Mouse (Mus musculus): ENCODE measurements around the gene Cttnbp2. TPM values are rescaled to one million over a fixed set of nuclear protein-coding genes. Genes with fewer than 3 reads are reported as not detected.

Cttnbp2 gene
- polyA plus RNA-seq, 1 experiment from 2014 or later, result 1.1 TPM

- Histone ChIP-seq H3K9me3 (replicated peaks; ENCODE audit: control insufficient read depth, low read length) (no peaks in the 10 kb centered on the region), H3K27me3 (ENCODE audit: control insufficient read depth, insufficient read depth, low read depth, low read length) (peaks cover 36% of the 10 kb centered on the region), H3K4me2 (ENCODE audit: low read depth, low read length) (no peak overlapping the region), H3K4me1 (ENCODE audit: control insufficient read depth, low read depth, low read length) (no peaks in the 10 kb centered on the region), H3K9ac (ENCODE audit: low read depth, low read length) (no peak overlapping the region), H3K36me3 (ENCODE audit: control insufficient read depth, insufficient read depth) (no peaks in the 10 kb centered on the region), H3K4me3 (ENCODE audit: low read depth, low read length) (no peak overlapping the region), H3K27ac (ENCODE audit: low read length) (no peak overlapping the region)
- WGBS (ENCODE audit: insufficient replicate concordance), result 68% methylated on average over 6 of the region's 6 CpGs
- no peak for ATAC-seq (ENCODE audit: low read depth)
Observed at GRCm38 (mm10) chr6:18511886-18512285, 2.8 kb downstream of the Cttnbp2 start.

DNA sequence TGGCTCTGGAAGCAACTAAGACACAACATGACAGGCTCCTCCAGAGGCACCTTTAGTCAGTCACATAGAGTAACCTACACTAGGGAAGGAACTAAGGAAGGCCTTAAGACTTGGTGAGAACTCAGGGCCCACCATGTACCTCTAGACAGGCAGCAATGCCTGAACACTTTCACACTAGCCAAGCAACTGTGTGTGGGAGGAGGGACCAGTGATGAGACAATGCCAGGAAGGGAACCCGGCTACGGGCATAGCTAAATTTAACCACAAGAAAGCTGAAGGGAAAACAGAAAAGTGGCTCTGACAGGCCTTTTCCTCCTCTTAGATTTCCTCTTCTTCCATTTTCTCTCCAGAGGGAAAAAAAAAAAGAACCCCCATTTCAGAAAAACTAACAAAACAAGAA lies 6.6 kb downstream of the Cttnbp2 start:
- 14% methylated on average over 2 of the region's 2 CpGs for WGBS (ENCODE audit: insufficient replicate concordance)
- no peak overlapping the region for H3K9ac ChIP-seq (ENCODE audit: low read depth, low read length)
- ATAC-seq (ENCODE audit: low read depth), result no peak
- H3K36me3 ChIP-seq (ENCODE audit: control insufficient read depth, insufficient read depth), result no peaks in the 10 kb centered on the region
- no peaks in the 10 kb centered on the region for H3K4me1 ChIP-seq (ENCODE audit: control insufficient read depth, low read depth, low read length)
- no peak overlapping the region for H3K27ac ChIP-seq (ENCODE audit: low read length)
- no peak overlapping the region for H3K4me3 ChIP-seq (ENCODE audit: low read depth, low read length)
- H3K4me2 ChIP-seq (ENCODE audit: low read depth, low read length), result no peak overlapping the region
- H3K9me3 ChIP-seq (replicated peaks; ENCODE audit: control insufficient read depth, low read length), result no peaks in the 10 kb centered on the region
- H3K27me3 ChIP-seq (ENCODE audit: control insufficient read depth, insufficient read depth, low read depth, low read length), result peaks cover 3% of the 10 kb centered on the region

GRCm38 (mm10) chr6:18499833-18500232 lies 14.8 kb downstream of the Cttnbp2 start:
- H3K27me3 ChIP-seq (ENCODE audit: control insufficient read depth, insufficient read depth, low read depth, low read length), result no peaks in the 10 kb centered on the region
- H3K9me3 ChIP-seq (replicated peaks; ENCODE audit: control insufficient read depth, low read length), result no peaks in the 10 kb centered on the region
- WGBS (ENCODE audit: insufficient replicate concordance), result 42% methylated on average over 5 of the region's 5 CpGs
- no peaks in the 10 kb centered on the region for H3K36me3 ChIP-seq (ENCODE audit: control insufficient read depth, insufficient read depth)
- ATAC-seq (ENCODE audit: low read depth), result no peak
- H3K4me1 ChIP-seq (ENCODE audit: control insufficient read depth, low read depth, low read length), result no peaks in the 10 kb centered on the region
- H3K9ac ChIP-seq (ENCODE audit: low read depth, low read length), result no peak overlapping the region
- no peak overlapping the region for H3K4me2 ChIP-seq (ENCODE audit: low read depth, low read length)
- no peak overlapping the region for H3K4me3 ChIP-seq (ENCODE audit: low read depth, low read length)
- H3K27ac ChIP-seq (ENCODE audit: low read length), result no peak overlapping the region

GRCm38 (mm10) chr6:18492977-18493376 lies 21.7 kb downstream of the Cttnbp2 start:
- 67% methylated on average over 1 of the region's 1 CpGs for WGBS (ENCODE audit: insufficient replicate concordance)
- ATAC-seq (ENCODE audit: low read depth), result no peak

DNA sequence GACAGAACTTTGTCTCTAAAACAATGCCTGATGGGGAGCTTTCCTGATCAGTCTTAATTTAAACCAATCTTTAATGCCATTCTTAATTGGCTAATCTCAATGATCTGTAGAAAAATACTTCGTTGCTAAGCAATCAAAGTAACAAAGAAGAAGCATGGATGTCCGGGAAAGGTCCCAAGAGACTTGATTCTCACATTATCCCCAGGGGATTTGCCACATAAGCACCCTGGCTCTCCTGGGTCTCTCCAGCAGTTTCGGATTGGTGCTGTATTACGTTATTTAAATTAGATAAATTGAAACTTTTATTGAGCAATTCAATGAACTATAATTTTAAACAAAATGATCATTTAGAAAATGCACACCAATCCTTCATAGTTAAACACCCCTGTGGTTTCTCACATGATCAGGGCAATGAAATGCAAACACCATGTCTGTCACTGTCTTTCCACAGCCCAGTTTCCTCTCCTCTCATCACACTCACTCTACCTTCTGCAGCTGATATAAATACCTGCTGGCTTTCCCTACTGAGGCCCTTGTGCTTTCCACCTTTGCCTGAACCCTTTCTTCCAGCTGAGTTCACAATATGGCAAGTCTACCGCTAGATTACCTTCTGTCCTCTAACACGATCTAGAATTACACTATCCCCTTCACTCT lies 22.3 kb downstream of the Cttnbp2 start:
- 58% methylated on average over 6 of the region's 6 CpGs for WGBS (ENCODE audit: insufficient replicate concordance)

More at GRCm38 (mm10) chr6:18492977-18493376, 21.7 kb downstream of the Cttnbp2 start:
- Histone ChIP-seq H3K4me2 (ENCODE audit: low read depth, low read length) (no peak overlapping the region), H3K9me3 (replicated peaks; ENCODE audit: control insufficient read depth, low read length) (no peaks in the 10 kb centered on the region), H3K9ac (ENCODE audit: low read depth, low read length) (no peak overlapping the region), H3K27me3 (ENCODE audit: control insufficient read depth, insufficient read depth, low read depth, low read length) (no peaks in the 10 kb centered on the region), H3K4me1 (ENCODE audit: control insufficient read depth, low read depth, low read length) (no peaks in the 10 kb centered on the region), H3K27ac (ENCODE audit: low read length) (no peak overlapping the region), H3K4me3 (ENCODE audit: low read depth, low read length) (no peak overlapping the region), H3K36me3 (ENCODE audit: control insufficient read depth, insufficient read depth) (no peaks in the 10 kb centered on the region)

GRCm38 (mm10) chr6:18485087-18485486 lies 29.6 kb downstream of the Cttnbp2 start:
- no peak overlapping the region for H3K4me2 ChIP-seq (ENCODE audit: low read depth, low read length)
- H3K4me3 ChIP-seq (ENCODE audit: low read depth, low read length), result no peak overlapping the region
- no peak for ATAC-seq (ENCODE audit: low read depth)
- H3K9ac ChIP-seq (ENCODE audit: low read depth, low read length), result no peak overlapping the region
- H3K4me1 ChIP-seq (ENCODE audit: control insufficient read depth, low read depth, low read length), result no peaks in the 10 kb centered on the region
- H3K9me3 ChIP-seq (replicated peaks; ENCODE audit: control insufficient read depth, low read length), result no peaks in the 10 kb centered on the region
- H3K27me3 ChIP-seq (ENCODE audit: control insufficient read depth, insufficient read depth, low read depth, low read length), result no peaks in the 10 kb centered on the region
- no peak overlapping the region for H3K27ac ChIP-seq (ENCODE audit: low read length)
- no peaks in the 10 kb centered on the region for H3K36me3 ChIP-seq (ENCODE audit: control insufficient read depth, insufficient read depth)

More for the DNA sequence above, 22.3 kb downstream of the Cttnbp2 start:
- Histone ChIP-seq H3K4me1 (ENCODE audit: control insufficient read depth, low read depth, low read length) (no peaks in the 10 kb centered on the region), H3K27me3 (ENCODE audit: control insufficient read depth, insufficient read depth, low read depth, low read length) (no peaks in the 10 kb centered on the region), H3K9ac (ENCODE audit: low read depth, low read length) (no peak overlapping the region), H3K4me2 (ENCODE audit: low read depth, low read length) (no peak overlapping the region), H3K4me3 (ENCODE audit: low read depth, low read length) (no peak overlapping the region), H3K36me3 (ENCODE audit: control insufficient read depth, insufficient read depth) (no peaks in the 10 kb centered on the region), H3K27ac (ENCODE audit: low read length) (no peak overlapping the region), H3K9me3 (replicated peaks; ENCODE audit: control insufficient read depth, low read length) (no peaks in the 10 kb centered on the region)
- no peak for ATAC-seq (ENCODE audit: low read depth)

DNA sequence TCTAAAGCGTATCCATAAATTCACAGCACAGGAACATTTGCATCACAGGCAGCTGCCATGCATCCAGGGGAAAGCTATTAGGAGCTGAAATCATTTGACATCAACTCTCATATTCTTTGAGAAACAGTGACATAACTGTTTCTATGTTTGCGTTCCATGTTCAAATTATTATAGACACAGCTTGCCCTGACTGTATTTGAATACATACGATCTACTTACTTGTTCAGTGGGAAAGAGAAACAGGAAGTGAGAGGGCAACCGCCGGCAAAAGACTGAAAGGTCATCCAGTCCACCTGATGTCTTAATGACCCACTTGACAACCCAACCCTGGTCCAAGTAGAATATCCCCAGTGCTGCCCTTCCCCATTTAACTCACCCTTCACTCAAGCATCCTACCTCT lies 30.6 kb downstream of the Cttnbp2 start:
- Histone ChIP-seq H3K9me3 (replicated peaks; ENCODE audit: control insufficient read depth, low read length) (no peaks in the 10 kb centered on the region), H3K4me1 (ENCODE audit: control insufficient read depth, low read depth, low read length) (no peaks in the 10 kb centered on the region), H3K27me3 (ENCODE audit: control insufficient read depth, insufficient read depth, low read depth, low read length) (no peaks in the 10 kb centered on the region), H3K36me3 (ENCODE audit: control insufficient read depth, insufficient read depth) (no peaks in the 10 kb centered on the region), H3K4me2 (ENCODE audit: low read depth, low read length) (no peak overlapping the region), H3K27ac (ENCODE audit: low read length) (no peak overlapping the region), H3K4me3 (ENCODE audit: low read depth, low read length) (no peak overlapping the region), H3K9ac (ENCODE audit: low read depth, low read length) (no peak overlapping the region)
- no peak for ATAC-seq (ENCODE audit: low read depth)
- 55% methylated on average over 5 of the region's 5 CpGs for WGBS (ENCODE audit: insufficient replicate concordance)

DNA sequence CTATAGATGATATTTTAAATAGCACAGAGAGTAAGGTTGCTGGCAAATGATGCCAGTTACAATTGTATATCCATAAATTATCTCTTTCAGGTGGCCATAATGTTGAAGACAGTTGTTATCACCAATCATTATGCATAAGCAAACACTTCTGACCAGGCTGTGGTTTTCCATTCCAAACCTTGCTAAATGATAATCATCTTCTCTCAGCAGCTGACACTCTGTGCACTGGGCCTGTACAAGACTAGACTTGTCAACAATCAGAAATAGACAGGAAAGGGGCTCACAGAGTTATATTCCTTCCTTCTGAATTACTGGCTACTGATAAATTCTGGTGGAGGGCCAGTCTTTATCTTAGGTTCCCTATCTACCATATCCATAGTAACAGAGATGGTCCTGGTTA lies 32.1 kb downstream of the Cttnbp2 start:
- Histone ChIP-seq H3K27me3 (ENCODE audit: control insufficient read depth, insufficient read depth, low read depth, low read length) (no peaks in the 10 kb centered on the region), H3K9ac (ENCODE audit: low read depth, low read length) (no peak overlapping the region), H3K27ac (ENCODE audit: low read length) (no peak overlapping the region), H3K4me2 (ENCODE audit: low read depth, low read length) (no peak overlapping the region), H3K9me3 (replicated peaks; ENCODE audit: control insufficient read depth, low read length) (no peaks in the 10 kb centered on the region), H3K36me3 (ENCODE audit: control insufficient read depth, insufficient read depth) (no peaks in the 10 kb centered on the region), H3K4me1 (ENCODE audit: control insufficient read depth, low read depth, low read length) (no peaks in the 10 kb centered on the region), H3K4me3 (ENCODE audit: low read depth, low read length) (no peak overlapping the region)
- no peak for ATAC-seq (ENCODE audit: low read depth)

DNA sequence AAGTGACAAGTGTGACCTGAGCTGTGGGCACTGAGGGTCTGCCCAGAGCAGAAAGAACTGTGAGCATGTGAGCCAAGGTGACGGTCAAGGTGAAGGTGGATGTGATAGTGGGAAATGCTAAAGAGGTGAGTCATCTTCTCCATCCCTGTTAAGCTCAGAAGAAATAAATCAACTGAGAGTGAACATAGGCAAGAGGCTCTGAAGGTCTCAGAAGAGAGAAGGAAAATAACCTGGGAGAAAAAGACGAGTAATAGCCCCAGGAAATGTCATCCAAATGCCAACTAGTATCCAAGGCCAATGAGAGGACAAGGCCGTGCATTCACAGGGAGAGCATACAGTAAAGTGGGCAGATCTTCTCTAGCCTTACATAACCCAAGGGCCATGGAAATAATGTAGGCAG lies 32.9 kb downstream of the Cttnbp2 start:
- WGBS (ENCODE audit: insufficient replicate concordance), result 54% methylated on average over 3 of the region's 3 CpGs
- H3K27me3 ChIP-seq (ENCODE audit: control insufficient read depth, insufficient read depth, low read depth, low read length), result no peaks in the 10 kb centered on the region
- no peak for ATAC-seq (ENCODE audit: low read depth)
- H3K27ac ChIP-seq (ENCODE audit: low read length), result no peak overlapping the region
- no peak overlapping the region for H3K9ac ChIP-seq (ENCODE audit: low read depth, low read length)
- H3K9me3 ChIP-seq (replicated peaks; ENCODE audit: control insufficient read depth, low read length), result no peaks in the 10 kb centered on the region
- no peaks in the 10 kb centered on the region for H3K4me1 ChIP-seq (ENCODE audit: control insufficient read depth, low read depth, low read length)
- no peak overlapping the region for H3K4me2 ChIP-seq (ENCODE audit: low read depth, low read length)
- no peaks in the 10 kb centered on the region for H3K36me3 ChIP-seq (ENCODE audit: control insufficient read depth, insufficient read depth)
- H3K4me3 ChIP-seq (ENCODE audit: low read depth, low read length), result no peak overlapping the region
